Mouse (Mus musculus) megakaryocyte-erythroid progenitor cell, adult 5-6 weeks (primary cell): Measurements from ENCODE around the gene Nt5c3. TPM values are rescaled to one million over a fixed set of nuclear protein-coding genes. Genes with fewer than 3 reads are reported as not detected.
A peak's percentile ranks its signal among the peaks of the same experiment; 100 is the strongest.
"Not testable (repeated sequence)": the region's sequence is repeated elsewhere in the genome, so short reads cannot be mapped to it uniquely, and the experiment has no call there.

Experiments
- ATAC-seq: replicated peaks from 2 replicates; pipeline ENCODE4 v1.8.0; 2016; ENCODE audit warnings: mild to moderate bottlenecking, inconsistent platforms; ENCODE audit not compliant: severe bottlenecking, poor library complexity, low FRiP score, low TSS enrichment
- total RNA-seq, 2 experiments: library from RNA; stranded (forward) in 1 of 2; stranded (reverse) in 1 of 2; fragments of 200-1000, 215-1000 nt in 1 of 2; fragments of >200 nt in 1 of 2; fragmentation: Nextera tagmentation in 1 of 2; gene quantifications; 2 replicates each; pipeline ENCODE4 v1.2.3; 2014 to 2017

The Nt5c3 gene
- total RNA-seq, 2 experiments from 2014 or later = 83.5 to 123 TPM

DNA sequence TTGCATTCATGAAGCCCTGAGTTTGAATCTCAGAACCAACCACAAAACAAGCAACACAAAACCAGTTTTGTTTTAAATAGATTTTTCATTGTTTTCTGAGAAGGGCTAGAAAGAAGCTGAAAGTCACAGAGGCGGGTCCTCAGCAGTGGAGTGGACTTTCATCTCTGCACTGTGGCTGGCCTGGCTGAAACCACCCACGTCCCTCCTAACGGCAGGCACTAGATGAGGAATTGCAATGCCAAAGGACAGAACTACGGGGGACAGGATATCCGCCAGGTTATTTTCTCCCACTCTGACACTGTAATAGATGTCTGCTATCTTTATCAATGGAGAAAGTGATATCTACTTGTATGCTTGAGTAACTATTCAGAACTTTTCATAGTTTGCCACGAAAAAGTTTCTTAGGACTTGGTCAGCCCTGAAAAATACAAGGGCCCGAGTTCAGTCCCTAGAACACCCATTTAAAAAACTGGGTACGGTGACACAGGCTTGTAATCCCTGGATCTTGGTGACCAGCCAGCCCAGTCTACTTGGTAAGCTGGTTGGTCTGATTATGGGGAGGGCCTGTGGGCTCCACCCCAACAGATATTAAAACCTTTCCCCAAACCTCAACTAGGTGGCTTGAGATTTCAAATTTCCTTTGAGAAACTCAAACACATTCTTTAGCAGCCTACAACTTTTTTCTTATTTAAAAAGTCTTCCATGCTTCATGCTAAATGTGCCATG, 17.4 kb downstream of the Nt5c3 start:
- no peak for ATAC-seq

DNA sequence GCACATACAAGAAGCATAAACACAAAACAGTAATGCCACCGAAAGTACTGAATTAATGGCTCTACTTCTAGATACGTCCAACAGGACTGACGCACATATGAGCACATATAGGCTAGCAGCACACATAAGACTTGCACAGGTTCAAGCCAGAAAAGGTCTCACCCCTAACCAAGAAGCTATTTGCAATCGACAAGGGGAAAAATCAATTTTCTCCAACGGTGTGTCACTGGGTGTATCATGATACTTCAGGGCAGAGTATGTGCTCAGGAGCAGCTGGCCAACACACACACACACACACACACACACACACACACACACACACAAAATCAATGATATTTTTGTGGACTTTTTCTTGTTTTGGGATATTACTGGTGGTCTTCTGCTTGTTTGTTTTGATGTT, 18.2 kb downstream of the Nt5c3 start:
- ATAC-seq = no peak

DNA sequence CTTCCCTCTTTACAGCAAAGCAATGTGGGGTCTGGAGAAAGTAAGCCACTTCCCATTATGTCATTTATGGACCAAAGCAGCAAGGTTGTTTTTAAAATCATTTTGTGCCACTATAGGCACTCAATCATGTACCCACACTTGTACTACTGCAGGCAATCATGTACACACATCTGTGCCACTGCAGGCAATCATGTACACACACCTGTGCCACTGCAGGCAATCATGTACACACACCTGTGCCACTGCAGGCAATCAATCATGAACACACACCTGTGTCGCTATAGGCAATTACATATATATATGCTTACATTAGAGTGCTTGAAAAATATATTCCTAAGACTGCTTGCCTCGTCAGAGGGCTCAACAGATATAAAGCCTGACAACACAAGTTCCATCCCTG, 18.8 kb downstream of the Nt5c3 start:
- no peak for ATAC-seq

DNA sequence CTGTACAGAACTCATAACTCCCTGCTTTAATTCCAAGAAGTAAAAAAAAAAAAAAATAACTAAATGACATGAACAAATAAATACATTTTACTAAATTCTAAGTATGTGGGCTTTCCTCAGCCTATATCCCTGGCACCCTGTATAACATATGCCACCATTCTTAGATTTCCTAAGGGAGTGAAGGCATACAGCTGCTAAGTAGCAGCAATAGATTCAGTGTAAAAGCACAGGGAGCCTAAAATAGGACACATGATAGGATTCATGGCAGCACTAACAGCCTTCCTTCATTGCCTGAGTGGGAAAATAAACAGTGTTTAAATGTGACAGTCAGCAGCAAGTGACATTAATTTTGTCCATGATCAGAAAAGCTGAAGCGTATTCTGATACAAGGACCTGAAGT, 19.4 kb downstream of the Nt5c3 start:
- ATAC-seq = no peak

DNA sequence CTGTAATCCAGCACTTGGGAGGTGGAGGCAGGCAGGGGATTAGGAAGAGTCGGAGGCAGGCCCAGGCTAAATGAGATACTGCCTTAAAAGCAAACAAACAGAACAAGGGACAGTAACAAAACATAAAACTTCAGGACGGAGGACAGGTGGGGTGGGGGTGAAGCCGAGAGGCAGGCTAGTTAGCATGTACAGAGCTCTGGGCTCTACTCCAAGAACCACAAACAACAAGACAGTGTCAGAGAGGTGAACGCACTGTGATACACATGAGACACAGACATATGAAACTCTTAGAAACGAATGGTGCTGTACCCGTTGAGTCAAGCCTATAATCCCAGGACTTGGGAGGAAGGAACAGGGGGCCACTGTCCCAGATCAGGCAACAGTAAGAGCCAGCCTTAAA, 19.9 kb downstream of the Nt5c3 start:
- 0 out of 2 replicates have a peak, but pooled peaks have one; percentile 10 for ATAC-seq

DNA sequence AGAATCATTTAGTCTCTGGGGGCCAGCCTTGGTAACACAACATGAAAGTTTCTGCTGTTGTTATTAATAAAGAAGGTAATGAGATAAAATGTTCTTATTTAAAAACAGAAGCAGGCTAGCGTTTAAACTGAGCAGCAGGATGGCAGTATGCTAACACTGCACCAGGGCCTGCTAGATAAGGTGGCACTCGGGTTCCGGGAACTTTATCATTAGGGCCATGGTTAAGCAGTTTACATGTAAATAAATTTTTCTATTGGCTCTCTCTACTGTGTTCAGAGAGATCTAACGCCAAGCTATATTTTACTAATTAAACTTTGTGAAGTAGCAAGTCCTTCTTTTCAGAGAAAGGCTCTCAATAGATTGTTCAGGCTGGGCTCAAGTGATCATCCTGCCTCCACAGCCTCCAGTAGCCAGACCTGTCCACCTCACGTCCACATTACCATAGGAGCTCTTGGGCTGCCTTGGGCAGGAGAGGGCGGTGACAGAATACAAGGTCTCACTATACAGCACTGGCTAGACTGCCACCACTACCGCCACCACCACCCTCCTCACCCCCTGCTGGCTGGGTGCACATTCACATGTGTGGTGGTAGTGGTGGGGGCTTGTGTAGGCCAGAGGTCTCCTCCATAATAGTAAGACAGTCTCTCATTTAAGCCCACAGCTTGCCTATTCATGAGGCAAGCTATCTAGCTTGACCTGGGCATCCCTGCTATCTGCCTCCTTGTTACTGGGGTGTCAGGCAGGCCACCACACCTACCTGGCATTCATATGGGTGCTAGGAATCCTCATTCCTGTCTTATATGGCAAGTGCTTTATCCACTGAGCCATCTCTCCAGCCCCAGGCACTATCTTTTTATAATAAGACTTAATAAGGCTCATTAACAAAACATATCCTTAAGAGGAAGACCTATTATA, 20.9 kb downstream of the Nt5c3 start:
- ATAC-seq = peak; percentile 66

DNA sequence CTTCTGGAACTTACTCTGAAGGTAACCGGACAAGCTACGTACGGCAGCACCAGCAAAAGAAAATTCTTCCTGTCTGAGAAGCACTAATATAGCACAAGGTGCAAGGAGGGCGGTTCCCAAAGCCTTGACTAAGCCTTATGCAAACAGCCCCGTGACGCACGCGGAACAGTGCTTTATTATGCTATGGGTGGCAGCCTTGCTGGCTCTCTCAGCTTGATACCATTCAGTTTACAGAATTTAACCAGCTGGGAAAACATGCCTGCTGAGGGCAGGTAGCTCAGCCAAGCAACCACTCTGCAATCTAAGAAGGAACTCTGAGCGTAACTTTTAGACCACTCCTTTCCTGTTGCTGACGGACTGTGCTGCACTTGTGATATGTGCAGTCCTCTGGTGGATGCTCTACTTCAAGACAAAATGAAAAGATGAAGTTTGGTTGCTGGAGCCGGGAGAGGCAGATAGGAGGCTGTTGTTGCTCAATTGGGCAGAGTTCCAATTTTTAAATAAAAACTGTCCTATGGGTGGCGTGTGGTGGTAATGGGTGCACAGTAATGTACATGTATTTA, 21.8 kb downstream of the Nt5c3 start:
- peak; percentile 61 for ATAC-seq

DNA sequence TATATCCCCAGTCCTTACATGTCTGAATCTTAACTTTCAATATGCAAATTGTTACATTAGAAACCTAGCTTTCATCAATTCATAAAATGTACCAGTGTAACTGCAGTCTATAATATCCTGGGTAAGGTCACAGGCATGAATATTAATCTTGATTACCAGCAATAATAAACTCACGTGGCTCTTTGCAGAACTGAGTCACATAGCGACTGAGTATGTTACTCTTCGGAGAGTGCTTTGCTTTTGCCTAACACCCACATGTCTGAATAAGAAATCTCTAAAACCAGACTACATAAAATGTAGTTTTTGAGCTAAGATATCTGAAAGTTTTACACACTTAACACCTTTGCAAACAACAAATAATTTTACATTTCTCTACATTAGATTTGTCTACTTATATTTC, 22.4 kb downstream of the Nt5c3 start:
- ATAC-seq = no peak

DNA sequence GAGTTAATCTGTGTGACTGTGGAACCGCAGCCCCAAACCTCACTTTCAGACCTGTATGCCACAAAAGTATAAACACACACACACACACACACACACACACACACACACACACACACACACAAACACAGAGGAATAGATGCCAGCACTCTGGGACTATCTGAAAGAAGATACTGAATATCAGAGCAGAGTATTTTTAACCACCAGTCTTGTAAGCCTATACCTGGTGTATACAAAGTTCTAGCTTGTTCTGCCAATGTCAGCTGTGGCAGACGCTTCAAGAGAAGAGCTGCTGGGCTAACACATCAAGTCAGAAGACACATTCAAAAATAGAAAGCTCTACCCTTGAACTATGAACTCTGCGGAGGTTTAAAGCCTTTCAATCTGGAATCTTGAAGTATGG, 24.1 kb downstream of the Nt5c3 start:
- no peak for ATAC-seq

DNA sequence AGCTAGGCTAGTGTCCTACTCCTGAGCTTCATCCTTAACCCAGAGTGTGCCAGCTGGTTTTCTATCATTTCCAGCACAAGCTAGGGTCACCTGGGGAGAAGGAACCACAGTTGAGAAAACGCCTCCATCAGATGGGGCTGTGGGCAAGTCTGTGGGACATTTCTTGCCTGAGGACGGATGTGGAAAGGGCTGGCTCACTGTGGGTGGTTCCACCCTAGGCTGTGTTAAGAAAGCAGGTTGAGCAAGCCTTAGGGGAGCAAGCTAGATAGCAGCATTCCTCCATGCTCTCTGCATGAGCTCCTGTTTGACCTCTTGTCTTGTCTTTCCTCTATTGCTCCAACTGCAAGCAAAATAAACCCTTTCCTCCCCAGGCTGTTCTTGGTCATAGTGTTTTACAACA, 33.0 kb downstream of the Nt5c3 start:
- ATAC-seq = no peak

DNA sequence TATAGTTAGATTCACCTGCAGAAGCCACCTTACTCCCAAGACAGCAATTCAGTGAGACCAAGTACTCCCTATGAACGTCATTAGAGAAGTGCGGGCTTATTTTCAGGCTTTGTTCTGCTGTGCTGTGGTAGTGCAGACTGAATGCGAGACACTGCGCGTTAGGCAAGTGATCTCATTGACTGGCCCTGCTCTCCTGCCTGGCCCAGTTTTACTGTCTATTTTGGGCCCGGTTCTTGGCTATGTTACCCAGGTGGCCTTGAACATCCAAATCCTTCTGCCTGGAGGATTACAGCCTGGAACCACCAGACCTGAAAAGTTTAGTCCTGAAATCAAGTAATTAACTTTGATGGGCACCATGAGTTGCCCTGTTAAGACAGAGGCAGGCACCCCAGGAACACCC, 35.2 kb downstream of the Nt5c3 start:
- ATAC-seq = no peak

DNA sequence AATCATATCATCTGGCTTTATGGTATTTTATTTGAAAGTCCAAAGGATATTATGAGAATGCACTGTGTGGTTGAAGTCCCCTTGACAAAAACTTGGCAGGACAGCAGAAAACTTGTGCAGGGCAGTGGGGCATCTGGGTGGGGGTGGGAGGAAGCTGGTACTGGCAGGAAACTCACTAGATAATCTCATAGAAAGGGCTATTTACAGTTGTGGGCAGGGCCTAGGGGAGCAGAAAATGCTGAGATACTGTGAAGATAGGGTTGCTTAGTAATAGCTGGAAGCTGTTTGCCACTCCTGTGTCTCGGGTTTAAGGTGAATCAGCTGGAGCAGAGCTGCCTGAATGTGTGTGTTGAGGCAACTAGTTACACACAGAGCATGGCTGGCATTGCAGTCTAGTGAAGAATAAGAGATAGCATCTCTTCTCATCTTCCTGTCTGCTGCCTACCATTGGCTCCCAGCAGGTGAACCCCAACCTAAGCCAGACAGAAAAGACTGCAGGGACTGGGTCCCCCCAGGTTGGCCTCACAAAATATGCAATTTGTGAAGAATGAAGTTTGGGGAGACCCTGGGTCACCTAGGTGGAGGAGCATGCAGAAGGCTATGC, 44.3 kb downstream of the Nt5c3 start:
- ATAC-seq = peak; percentile 84

DNA sequence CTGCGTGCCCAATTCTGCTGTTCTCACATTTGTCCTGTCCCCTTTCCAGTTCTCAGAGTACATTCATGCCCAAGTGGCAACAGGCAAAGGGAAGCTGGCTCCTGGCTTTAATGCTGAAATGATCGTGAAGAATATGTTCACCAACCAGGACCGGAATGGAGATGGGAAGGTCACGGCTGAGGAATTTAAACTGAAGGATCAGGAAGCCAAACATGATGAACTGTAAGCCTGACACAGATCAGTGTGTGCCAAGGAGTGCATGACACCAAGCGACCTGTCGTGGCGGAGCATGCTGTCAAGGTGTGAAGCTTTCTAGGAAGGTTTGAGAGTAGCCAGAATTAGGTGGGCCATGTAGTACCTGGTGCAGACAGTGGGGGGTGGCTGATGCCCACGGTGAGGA, 45.7 kb downstream of the Nt5c3 start:
- no peak for ATAC-seq

DNA sequence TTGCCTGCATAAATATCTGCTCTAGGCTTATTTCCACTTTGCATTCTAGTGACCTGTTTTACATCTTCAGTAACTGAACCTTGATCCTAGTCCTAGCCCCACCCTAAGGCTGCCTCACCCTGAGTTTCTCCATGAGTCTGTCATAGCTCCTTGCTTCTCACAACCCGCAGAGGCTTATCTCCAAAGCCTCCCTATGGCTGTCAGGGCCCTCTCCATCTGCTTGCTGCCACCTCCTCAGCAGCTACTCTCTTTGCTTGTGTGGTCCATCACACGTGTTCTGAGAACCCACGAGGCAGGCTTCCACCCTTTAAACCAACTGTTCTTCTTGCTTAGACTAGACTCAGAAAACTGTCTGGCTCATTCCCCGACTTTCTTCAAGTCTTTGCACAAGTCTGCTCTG, 46.9 kb downstream of the Nt5c3 start:
- ATAC-seq = peak; percentile 36

DNA sequence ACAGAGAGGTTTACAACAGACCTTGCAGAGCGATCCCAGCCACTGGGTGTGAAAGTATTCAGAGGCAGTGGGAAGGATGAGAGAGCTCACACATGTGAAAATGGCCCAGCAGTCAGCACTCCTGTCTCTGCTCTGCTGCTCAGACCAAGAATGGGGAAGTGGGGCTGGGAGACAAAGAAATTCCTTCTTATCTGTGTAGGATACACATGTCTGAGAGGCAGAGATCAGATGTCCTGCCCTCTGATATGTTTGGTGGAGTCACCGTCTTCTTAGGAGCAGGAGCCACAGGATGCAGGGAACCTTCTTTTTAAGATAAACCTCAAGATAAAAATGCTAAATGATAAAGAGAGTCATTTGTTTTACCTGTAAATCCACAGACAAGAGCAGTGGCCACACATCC, 53.7 kb downstream of the Nt5c3 start:
- peak; percentile 42 for ATAC-seq

DNA sequence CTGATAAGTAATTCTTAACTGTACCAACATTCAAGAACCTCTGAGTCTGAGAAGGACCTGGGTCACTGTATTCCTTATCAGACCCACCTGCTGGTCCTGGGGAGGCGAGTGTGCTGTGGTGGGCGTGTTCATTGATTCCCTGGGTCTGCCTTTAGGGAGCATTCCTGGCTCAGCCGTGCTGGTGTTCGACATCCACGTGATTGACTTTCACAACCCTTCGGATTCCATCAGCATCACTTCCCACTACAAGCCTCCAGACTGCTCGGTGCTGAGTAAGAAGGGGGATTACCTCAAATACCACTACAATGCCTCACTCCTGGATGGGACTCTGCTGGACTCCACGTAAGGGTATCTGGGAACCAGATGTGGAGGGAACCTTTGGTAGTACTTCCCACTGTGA, 55.2 kb downstream of the Nt5c3 start:
- ATAC-seq = peak; percentile 80

DNA sequence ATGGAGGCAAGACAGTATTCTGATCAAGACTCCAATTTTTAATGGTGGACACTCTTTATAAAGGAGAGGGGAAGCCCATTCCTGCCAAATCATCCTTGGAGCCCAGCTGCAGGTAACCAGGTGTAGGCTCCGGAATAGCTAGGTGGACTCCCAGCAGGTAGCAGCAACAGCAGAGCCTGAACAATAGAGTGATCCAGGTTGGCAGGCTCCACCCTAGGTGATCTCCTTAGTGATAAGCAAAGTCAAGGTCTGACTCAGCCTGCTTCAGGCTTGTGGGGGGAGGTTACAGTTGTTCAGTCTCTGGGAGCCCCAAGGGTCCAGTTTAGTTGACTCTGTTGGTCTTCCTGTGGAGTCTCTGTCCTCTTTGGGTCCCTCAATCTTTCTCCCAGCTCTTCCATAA, 56.8 kb downstream of the Nt5c3 start:
- not testable (repeated sequence) for ATAC-seq

DNA sequence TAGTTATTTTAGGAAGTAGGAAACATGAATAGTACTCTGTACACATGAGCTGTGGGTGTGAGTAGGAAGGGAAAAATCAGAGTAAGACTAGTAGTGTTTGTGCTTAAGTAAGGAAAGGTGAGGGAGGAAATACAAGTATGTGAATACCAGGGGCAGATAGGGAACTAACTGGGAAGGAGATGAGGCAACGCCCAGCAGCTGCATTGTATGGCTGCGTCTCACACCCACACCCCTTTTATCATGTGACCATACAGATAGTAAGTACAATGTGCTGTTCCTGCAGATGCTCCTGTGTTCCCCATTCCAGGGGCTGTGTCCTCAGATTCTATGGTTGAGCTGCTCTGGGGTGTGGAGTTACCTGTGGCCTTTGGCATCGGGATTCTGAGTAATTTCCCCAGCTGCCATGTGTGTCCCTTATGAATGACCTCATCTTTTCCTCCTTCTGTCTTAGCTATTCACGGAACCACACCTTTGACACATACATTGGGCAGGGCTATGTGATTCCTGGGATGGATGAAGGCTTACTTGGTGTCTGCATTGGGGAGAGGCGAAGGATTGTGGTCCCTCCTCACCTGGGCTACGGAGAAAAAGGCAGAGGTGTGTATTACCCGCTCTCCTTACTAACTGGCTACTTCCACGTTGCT, 63.4 kb downstream of the Nt5c3 start:
- ATAC-seq = peak; percentile 87

DNA sequence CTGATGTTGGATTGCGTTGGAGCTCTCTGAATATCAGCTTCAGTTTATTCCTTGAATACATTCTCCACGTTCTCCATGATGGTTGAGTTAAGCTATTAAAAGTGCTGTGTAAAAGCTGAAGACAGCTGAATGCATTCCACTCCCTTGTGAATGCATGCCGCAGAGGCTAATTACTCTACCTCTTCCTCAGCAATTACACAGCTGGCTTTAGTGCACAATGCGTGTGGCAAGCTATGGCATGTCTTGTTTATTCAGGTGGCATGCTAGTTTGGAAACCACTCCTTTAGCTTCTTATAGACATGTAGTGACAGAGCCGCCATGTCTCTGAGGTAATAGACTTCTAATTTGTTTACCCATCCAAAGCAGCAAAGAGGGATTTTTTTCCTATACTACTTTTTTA, 67.0 kb downstream of the Nt5c3 start:
- ATAC-seq = no peak

DNA sequence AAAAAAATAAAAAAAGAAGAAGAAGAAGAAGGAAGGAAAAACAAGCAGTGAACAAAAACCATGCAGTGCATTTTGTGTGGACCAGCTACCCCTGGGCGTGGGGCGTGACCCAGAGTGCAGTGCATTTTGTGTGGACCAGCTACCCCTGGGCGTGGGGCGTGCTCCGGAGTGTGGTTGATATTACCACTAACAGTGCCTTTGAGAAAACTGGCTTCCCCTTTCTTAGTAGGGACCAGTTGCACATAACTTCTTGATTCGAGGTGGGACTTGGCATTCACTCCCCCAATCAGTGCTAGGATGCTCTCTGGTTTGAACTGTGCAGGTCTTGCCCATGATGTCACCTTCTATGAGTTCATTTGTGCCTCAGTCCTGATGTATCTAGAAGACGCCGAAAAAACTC, 68.9 kb downstream of the Nt5c3 start:
- no peak; the same call in 1 of the 2 replicates for ATAC-seq
